Mouse (Mus musculus) hematopoietic stem cell, adult 5-6 weeks (primary cell): Measurements from ENCODE around the gene Nfic. TPM values are rescaled to one million over a fixed set of nuclear protein-coding genes. Genes with fewer than 3 reads are reported as not detected.

Source experiments
- ATAC-seq, 2 experiments: fragments of 125-278 bp in 1 of 2; replicated peaks in 1 of 2; 2 replicates each; pipeline ENCODE4 v1.8.0; 2016 to 2017; ENCODE audit warnings: inconsistent platforms in 2 of 2, mild to moderate bottlenecking in 2 of 2, moderate number of reproducible peaks in 2 of 2, low read depth in 1 of 2, moderate TSS enrichment in 1 of 2; ENCODE audit not compliant: low FRiP score in 2 of 2, poor library complexity in 2 of 2, severe bottlenecking in 2 of 2, insufficient read depth in 1 of 2, low TSS enrichment in 1 of 2
- total RNA-seq: library from RNA; stranded (forward); fragments of 172-1452, 232-1000 nt; gene quantifications from 2 replicates; pipeline ENCODE4 v1.2.3, GENCODE M21; 2017

Nfic gene
- total RNA-seq, 1 experiment from 2014 or later = 10.8 TPM

- no peak for ATAC-seq
Observed at GRCm38 (mm10) chr10:81404082-81404481, 51.4 kb downstream of the Nfic start.

GRCm38 (mm10) chr10:81403511-81403910, 51.9 kb downstream of the Nfic start:
- ATAC-seq = no peak

GRCm38 (mm10) chr10:81402227-81402765, 53.1 kb downstream of the Nfic start:
- no peak for ATAC-seq

- peak in 1 of 2 experiments; percentile 14; a peak in 1 of 4 replicates for ATAC-seq
Observed at GRCm38 (mm10) chr10:81401521-81402226, 53.8 kb downstream of the Nfic start.

GRCm38 (mm10) chr10:81401205-81401520, 54.3 kb downstream of the Nfic start:
- ATAC-seq = no peak

- ATAC-seq = no peak
Observed at GRCm38 (mm10) chr10:81400371-81401204, 54.8 kb downstream of the Nfic start.

GRCm38 (mm10) chr10:81399798-81400308, 55.6 kb downstream of the Nfic start:
- no peak for ATAC-seq

GRCm38 (mm10) chr10:81399296-81399695, 56.1 kb downstream of the Nfic start:
- ATAC-seq = no peak

GRCm38 (mm10) chr10:81396749-81397148, 58.7 kb downstream of the Nfic start:
- ATAC-seq = peak in 1 of 2 experiments; percentile 11; a peak in 1 of 4 replicates

- no peak for ATAC-seq
Observed at GRCm38 (mm10) chr10:81395865-81396264, 59.6 kb downstream of the Nfic start.

GRCm38 (mm10) chr10:81395127-81395526, 60.3 kb downstream of the Nfic start:
- ATAC-seq = peak; percentile 37 to 46; a peak in 2 of 4 replicates

- peak; percentile 15 to 43; a peak in 3 of 4 replicates for ATAC-seq
Observed at GRCm38 (mm10) chr10:81393456-81394063, 61.9 kb downstream of the Nfic start.

- ATAC-seq = no peak
Observed at GRCm38 (mm10) chr10:81392781-81393185, 62.7 kb downstream of the Nfic start, which contains the start of gene Smim24. Smim24 (plus strand) TSS chr10:81393051.

- ATAC-seq = no peak
Observed at GRCm38 (mm10) chr10:81392270-81392669, 63.2 kb downstream of the Nfic start.

- ATAC-seq = no peak
Observed at GRCm38 (mm10) chr10:81390678-81390965, 64.8 kb downstream of the Nfic start.

GRCm38 (mm10) chr10:81389801-81390677, 65.4 kb downstream of the Nfic start:
- peak; percentile 62 to 65; a peak in 3 of 4 replicates for ATAC-seq

- ATAC-seq = no peak
Observed at GRCm38 (mm10) chr10:81389373-81389772, 66.1 kb downstream of the Nfic start.
